Mouse (Mus musculus) lung, postnatal 10 days (tissue): ENCODE data around the gene Nf1.

Experiments used
- DNase-seq: peaks from one replicate; pipeline ENCODE4 v3.0.0; 2021

Nf1 gene

GRCm38 (mm10) chr11:79329585-79329984 lies 9.9 kb upstream of the Nf1 start:
- DNase-seq: no peak

GRCm38 (mm10) chr11:79335077-79335476 lies 4.4 kb upstream of the Nf1 start:
- DNase-seq: no peak

- DNase-seq: peak; percentile 17
These were observed 2.7 kb upstream of the Nf1 start for GRCm38 (mm10) chr11:79336722-79337267.

GRCm38 (mm10) chr11:79338621-79339020 lies 872 bp upstream of the Nf1 start:
- DNase-seq: no peak

GRCm38 (mm10) chr11:79339808-79340781 lies 602 bp downstream of the Nf1 start:
- DNase-seq: peak; percentile 70

- no peak for DNase-seq
These were observed 17.5 kb downstream of the Nf1 start for GRCm38 (mm10) chr11:79356995-79357394.

- no peak for DNase-seq
These were observed 17.9 kb downstream of the Nf1 start for GRCm38 (mm10) chr11:79357397-79357796.

- DNase-seq: no peak
These were observed 25.5 kb downstream of the Nf1 start for GRCm38 (mm10) chr11:79364956-79365355.

- DNase-seq: peak; percentile 4
These were observed 26.8 kb downstream of the Nf1 start for GRCm38 (mm10) chr11:79366284-79366683.

GRCm38 (mm10) chr11:79373031-79373430 lies 33.5 kb downstream of the Nf1 start:
- DNase-seq: peak; percentile 13

- DNase-seq: peak; percentile 92
These were observed 58.8 kb downstream of the Nf1 start for GRCm38 (mm10) chr11:79398336-79398735.

- DNase-seq: no peak
These were observed 64.3 kb downstream of the Nf1 start for GRCm38 (mm10) chr11:79403625-79404319.

- DNase-seq: no peak
These were observed 74.4 kb downstream of the Nf1 start for GRCm38 (mm10) chr11:79413761-79414513.

- no peak for DNase-seq
These were observed 83.0 kb downstream of the Nf1 start for GRCm38 (mm10) chr11:79422496-79422895.

GRCm38 (mm10) chr11:79426571-79426970 lies 87.1 kb downstream of the Nf1 start:
- DNase-seq: no peak

- peak; percentile 71 for DNase-seq
These were observed 88.1 kb downstream of the Nf1 start for GRCm38 (mm10) chr11:79427638-79428037.

GRCm38 (mm10) chr11:79435252-79435651 lies 95.8 kb downstream of the Nf1 start:
- no peak for DNase-seq

- no peak for DNase-seq
These were observed 108.9 kb downstream of the Nf1 start for GRCm38 (mm10) chr11:79448361-79448760.

GRCm38 (mm10) chr11:79452966-79453365 lies 113.5 kb downstream of the Nf1 start:
- peak; percentile 11 for DNase-seq

GRCm38 (mm10) chr11:79457928-79458327 lies 118.4 kb downstream of the Nf1 start:
- no peak for DNase-seq

GRCm38 (mm10) chr11:79459846-79460245 lies 120.4 kb downstream of the Nf1 start:
- no peak for DNase-seq

- DNase-seq: no peak
These were observed 121.4 kb downstream of the Nf1 start for GRCm38 (mm10) chr11:79460756-79461450.
